Mouse (Mus musculus) retina, embryonic 14.5 days (tissue): ENCODE data around the gene Tspan9.

ENCODE experiments used
- DNase-seq: peaks from one replicate; pipeline ENCODE4 v3.0.0-alpha.2; 2015; ENCODE audit warnings: low spot score

The Tspan9 gene

GRCm38 (mm10) chr6:128143390-128144020, at the start of gene Tspan9:
Gene Tspan9, minus strand, starts transcription at chr6:128143594.
- peak; percentile 76 for DNase-seq

GRCm38 (mm10) chr6:128183521-128183920, 40.1 kb upstream of the Tspan9 start:
- no peak for DNase-seq

GRCm38 (mm10) chr6:128181176-128181575, 37.8 kb upstream of the Tspan9 start:
- DNase-seq, result no peak

DNA sequence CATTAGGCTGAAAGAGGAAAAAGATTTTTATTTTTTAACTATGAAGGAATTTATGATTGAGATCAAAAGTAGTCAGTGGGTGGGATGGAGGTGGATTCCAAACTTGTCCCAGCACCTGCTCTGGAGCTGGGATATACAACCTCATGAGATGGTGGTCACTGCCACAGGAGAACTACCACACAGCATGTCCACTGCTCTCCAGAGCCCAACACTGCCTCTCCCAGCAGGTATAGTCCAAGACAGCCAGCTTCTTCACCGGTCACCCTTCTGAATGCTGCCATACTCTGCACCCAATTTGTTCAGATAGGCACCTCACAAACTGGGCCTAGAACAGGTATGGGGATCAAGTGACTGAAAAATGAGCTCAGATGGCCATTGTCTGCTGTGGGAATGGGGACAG, 36.3 kb upstream of the Tspan9 start:
- DNase-seq, result no peak

DNA sequence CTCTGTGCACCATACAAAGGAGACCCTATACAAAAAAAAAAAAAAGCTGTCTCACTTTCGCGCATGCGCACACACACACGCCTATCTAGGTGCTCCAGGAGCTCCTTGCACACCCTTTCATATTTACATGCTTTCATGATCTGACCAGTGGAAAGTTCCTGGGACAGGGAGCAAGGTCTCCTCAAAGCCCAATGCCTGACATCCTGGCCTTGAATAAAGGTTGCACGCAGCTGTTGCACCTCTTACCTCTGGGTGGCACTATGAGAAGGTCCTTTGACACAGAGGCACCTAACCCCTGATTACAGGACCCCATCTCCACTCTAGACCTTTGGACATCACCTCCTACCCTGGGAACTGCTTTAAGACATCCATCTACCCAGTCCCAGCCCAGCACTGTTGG, 35.9 kb upstream of the Tspan9 start:
- peak; percentile 29 for DNase-seq

DNA sequence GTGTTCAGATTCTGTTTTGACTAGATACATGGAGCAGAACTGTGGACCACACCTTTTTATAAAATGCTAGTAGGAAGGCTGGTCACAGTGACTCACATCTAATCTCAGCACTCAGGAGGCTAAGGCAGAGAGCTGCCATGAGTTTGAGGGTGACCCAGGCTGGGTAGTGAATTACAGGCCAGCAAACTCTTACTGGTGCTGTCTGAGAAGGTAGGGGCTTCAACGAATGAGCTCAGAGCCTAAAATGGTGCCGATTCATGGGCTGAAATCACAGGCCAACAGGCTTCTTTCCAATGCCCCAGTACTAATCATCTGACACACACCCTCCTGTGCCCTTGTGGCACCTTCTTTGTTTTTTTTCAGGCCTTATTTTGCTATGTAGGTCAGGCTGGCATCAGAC, 35.3 kb upstream of the Tspan9 start:
- no peak for DNase-seq

GRCm38 (mm10) chr6:128168785-128169679, 25.6 kb upstream of the Tspan9 start:
- peak; percentile 68 for DNase-seq

DNA sequence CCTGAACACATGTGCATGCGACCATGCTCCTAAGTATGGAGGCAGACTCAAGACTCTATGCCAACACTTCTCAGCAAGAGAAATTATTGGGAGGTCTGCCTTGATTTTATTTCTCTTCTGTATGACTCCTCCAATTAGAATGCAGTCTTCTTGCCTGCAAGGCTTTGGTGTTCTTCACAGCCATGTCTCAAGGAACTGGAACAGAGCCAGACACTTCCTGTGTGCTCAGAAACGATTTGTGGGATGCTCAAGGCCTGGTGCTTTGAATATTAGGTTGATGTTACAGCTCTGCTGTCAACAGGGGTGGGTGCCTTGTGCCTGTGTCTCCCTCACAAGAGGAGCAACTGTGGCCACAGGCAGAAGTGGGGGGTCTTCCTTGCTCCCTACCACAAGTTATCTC, 22.2 kb upstream of the Tspan9 start:
- DNase-seq, result no peak

DNA sequence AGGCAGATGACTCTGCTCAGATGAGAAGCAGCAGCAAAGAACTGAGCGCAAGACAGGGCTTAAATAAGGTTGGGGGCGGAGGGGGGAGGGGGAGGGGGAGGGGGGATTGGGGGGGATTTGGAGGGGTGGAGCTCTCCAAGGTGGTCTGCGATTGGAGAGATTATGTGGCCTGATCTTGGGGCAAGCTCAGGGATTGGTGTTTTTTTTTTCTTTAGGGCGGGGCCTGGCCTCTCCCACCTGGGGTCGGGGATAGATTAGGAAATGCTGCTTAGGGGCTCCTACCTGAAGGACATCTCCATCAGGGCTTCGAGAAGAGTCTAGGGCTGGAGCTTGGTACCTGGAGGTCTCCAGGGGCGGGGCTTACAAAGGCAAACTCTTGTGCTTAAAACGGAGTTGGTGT, 21.2 kb upstream of the Tspan9 start:
- DNase-seq, result no peak

GRCm38 (mm10) chr6:128159092-128159491, 15.7 kb upstream of the Tspan9 start:
- no peak for DNase-seq

- no peak for DNase-seq
Observed at GRCm38 (mm10) chr6:128158031-128158430, 14.6 kb upstream of the Tspan9 start.

- no peak for DNase-seq
Observed at GRCm38 (mm10) chr6:128156476-128156875, 13.1 kb upstream of the Tspan9 start.

DNA sequence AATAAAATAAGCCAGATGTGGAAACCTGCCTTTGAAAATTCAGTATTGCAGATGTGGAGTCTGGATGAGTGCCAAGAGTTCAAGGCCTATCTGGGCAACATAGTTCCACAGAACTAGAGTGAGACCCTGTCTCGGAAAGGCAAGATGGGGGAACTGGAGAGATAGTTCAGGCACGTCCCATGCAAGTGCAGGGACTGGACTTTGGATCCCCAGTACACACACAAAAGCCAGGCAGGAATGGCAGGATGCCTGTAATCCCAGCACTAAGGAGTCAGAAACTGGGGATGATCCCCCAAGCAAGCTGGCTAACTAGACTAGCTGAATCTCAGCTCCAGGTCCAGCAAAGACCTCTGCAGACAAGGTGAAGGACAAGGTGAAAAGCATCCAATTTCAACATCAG, 12.5 kb upstream of the Tspan9 start:
- no peak for DNase-seq

DNA sequence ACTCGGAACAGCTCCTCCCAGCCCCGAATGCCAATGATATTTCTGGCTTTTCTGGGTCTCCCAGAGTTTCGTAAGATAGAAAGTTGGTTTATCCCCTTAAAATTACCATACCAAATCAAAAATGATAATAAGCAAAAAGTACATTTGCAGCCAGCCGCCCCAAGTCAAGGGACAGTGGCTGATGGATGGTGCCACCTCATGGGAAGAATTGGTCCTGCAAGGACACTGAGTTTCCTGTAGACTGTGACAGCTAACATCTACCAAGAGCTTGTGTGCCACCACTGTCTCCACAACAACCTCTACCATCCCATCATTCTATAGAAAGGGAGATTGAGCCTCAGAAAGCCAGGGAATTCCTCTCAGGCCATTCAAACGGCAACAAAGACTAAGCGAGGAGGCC, 2.4 kb upstream of the Tspan9 start:
- DNase-seq, result peak; percentile 62

- peak; percentile 52 for DNase-seq
Observed at GRCm38 (mm10) chr6:128142369-128143278, 770 bp downstream of the Tspan9 start.

GRCm38 (mm10) chr6:128140724-128141123, 2.7 kb downstream of the Tspan9 start:
- no peak for DNase-seq

DNA sequence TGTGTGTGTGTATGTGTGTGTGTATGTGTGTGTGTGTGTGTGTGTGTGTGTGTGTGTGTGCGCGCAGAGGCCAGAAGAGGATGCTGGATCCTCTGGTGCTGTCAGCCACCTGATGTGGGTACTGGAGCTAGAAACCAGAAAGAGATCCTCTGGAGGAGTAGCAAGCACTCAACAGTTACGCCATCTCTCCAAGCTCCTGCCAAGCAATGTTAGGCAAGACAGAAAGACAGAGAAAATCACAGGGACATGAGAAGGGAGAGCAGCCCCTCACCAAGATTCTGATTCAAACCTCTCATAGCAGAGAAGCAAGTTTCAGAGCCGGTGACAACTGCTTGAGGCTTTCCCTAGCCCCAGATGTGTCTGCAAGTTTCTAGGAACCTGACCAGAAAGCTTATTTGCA, 5.5 kb downstream of the Tspan9 start:
- no peak for DNase-seq

DNA sequence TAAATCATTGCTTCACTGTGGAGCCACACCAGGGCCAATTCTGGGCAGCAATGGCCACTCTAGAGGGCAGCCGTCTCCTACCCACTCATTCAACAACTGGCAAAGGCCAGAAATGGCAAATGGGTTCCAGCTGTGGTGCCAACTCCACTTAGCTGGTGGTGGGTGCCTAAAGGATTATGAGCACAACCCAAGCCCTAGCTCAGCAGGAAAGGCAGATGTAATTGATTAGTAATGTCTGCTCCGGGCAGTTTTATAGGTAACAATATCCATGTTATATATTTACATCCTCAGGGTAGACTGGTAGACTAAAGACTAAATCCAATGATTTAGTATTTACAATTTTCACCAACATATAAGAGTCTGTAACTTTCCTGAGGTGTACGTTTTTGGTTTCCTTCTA, 6.7 kb downstream of the Tspan9 start:
- no peak for DNase-seq

DNA sequence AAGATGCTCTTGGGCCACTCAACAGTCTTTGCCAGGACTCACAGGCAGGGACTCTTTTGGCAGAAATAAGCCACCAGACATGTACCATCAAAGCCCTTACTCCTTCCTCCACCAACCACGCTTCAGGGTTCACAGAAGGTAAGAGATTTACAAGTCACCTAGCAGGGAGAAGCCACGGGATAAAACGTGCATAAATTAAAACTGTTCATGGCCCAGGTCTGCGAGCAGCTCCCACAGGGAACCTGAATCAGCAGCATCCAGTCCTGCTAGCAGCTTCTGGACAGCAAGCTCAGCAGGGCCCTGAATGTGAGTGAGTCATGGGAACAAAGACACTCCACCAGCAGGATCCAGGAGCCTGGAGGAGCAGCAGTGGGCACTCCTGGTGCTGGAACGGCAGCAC, 7.9 kb downstream of the Tspan9 start:
- no peak for DNase-seq

DNA sequence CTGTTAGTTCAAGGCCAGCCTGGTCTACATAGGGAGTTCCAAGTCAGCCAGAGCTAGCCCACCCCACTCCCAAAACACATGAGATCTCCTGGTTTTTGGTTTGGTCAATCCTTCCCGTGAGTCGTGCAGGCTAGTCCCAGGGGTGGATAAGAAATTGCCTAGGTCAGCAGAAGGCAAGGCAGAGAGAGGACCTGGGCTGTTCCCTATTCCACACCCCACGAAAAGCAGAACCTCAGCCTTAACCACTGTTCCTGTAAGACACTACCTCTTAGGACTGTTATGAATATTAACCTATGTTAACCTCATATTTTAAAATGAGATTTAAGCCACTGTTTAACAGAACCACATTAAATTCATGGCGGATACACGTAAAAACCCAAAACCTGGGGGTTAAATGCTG, 8.4 kb downstream of the Tspan9 start:
- DNase-seq, result no peak

GRCm38 (mm10) chr6:128134196-128134924, 9.0 kb downstream of the Tspan9 start:
- DNase-seq, result no peak

- no peak for DNase-seq
Observed at GRCm38 (mm10) chr6:128133679-128134191, 9.7 kb downstream of the Tspan9 start.
